8 mouse cellular contexts compared by ENCODE assay signal in the genomic region with DNA sequence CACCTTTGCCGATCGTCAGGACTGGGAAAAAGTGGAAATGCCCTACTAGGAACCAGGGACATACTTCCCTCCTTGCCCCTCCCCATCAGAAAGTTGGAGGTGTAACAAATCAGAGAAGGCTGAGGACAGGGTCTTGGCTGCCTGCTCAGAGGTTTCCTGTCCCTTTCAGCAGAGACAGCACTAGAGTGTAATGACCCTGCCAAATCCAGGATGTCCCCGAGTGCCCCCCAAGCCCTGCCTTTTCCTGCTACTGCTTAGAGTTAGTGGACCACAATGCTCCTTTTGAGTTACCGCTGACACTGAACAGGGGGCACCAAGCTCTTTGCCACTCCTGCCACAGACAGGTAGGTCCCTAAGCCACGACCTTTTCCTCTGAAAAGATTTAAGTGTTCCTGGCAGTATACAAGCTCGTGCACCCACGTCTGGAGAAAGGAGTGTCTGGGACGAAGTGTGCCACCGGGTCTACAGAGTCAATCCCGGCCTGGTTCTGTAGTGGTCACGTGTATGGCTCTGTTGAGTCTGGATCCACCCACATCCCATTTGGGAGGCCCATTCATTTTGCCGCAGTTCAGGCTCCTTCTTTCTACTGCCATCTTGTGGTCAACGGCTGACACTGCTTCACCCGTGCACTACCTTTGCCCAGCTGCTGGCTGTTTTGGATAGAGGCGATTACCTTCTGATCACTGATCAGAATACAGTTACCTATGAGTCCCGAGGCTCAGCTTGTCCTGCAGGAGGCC. TPM values are rescaled to one million over a fixed set of nuclear protein-coding genes. Genes with fewer than 3 reads are reported as not detected.
A peak's percentile ranks its signal among the peaks of the same experiment; 100 is the strongest.
DNase-seq lines count a peak whose midpoint lies in the region; ATAC-seq and TF ChIP-seq lines count a peak whose summit lies in the region.

No protein-coding gene starts in this region.

- no peaks in the 10 kb centered on the region for H3K27me3 ChIP-seq in C2C12 (ENCODE audit: control insufficient read depth, insufficient read depth, insufficient read length)
- H3K27me3 ChIP-seq in kidney, adult 2 months (replicated peaks; ENCODE audit: control insufficient read depth, insufficient read depth, low read length) = no peaks in the 10 kb centered on the region
- no peaks in the 10 kb centered on the region for H3K27me3 ChIP-seq in liver, adult 2 months (ENCODE audit: control insufficient read depth, insufficient read depth, low read length)
- no peaks in the 10 kb centered on the region for H3K27me3 ChIP-seq in midbrain, postnatal 0 days (ENCODE audit: insufficient read depth, low read length)
- no peaks in the 10 kb centered on the region for H3K27me3 ChIP-seq in stomach, embryonic 14.5 days (ENCODE audit: control insufficient read depth, insufficient read depth, low read length)

- peaks cover 35% of the 10 kb centered on the region for H3K4me1 ChIP-seq in kidney, adult 2 months (ENCODE audit: control insufficient read depth, insufficient read depth, low read length)
- peaks cover 31% of the 10 kb centered on the region for H3K4me1 ChIP-seq in liver, adult 2 months (ENCODE audit: control insufficient read depth, insufficient read depth, low read length)
- H3K4me1 ChIP-seq in midbrain, postnatal 0 days (ENCODE audit: insufficient read depth, low read length) = peaks cover 9% of the 10 kb centered on the region
- H3K4me1 ChIP-seq in stomach, embryonic 14.5 days (ENCODE audit: control insufficient read depth, insufficient read depth, low read length) = peaks cover 12% of the 10 kb centered on the region; the same call in 1 of the 2 replicates

- peak; percentile 89 for DNase-seq in embryo, embryonic 10.5 days (ENCODE audit: low spot score)
- peak; percentile 63 for DNase-seq in heart, adult 8-10 months (ENCODE audit: low spot score)
- DNase-seq in kidney, adult 2 months = peak; percentile 81
- peak; percentile 78 for DNase-seq in liver, adult 2 months (ENCODE audit: extremely low read depth, low read depth, low spot score)
- peak; percentile 84 for DNase-seq in midbrain, postnatal 0 days (ENCODE audit: low spot score)

- H3K27ac ChIP-seq in kidney, adult 2 months (ENCODE audit: insufficient read depth, low read depth, low read length) = peak overlapping the region; percentile 13; the same call in 1 of the 2 replicates
- H3K27ac ChIP-seq in liver, adult 2 months (replicated peaks; ENCODE audit: insufficient read depth, low read depth, low read length) = peak overlapping the region; percentile 10; the same call in 1 of the 2 replicates
- H3K27ac ChIP-seq in midbrain, postnatal 0 days (ENCODE audit: low read depth, low read length) = no peak overlapping the region
- H3K27ac ChIP-seq in stomach, embryonic 14.5 days (ENCODE audit: low read length) = no peak overlapping the region

- H3K4me2 ChIP-seq in midbrain, postnatal 0 days (ENCODE audit: low read depth, low read length, poor library complexity, severe bottlenecking) = peak overlapping the region; percentile 26
- no peak overlapping the region for H3K4me2 ChIP-seq in stomach, embryonic 14.5 days (replicated peaks; ENCODE audit: low read depth, low read length)

- ATAC-seq in activated CD4-positive, CD25-positive, alpha-beta regulatory T cell, adult 4 months = peak; percentile 20
- peak; percentile 38 for ATAC-seq in midbrain, postnatal 0 days (ENCODE audit: low FRiP score)
- ATAC-seq in stomach, embryonic 14.5 days (ENCODE audit: insufficient number of reproducible peaks, insufficient read depth, low FRiP score, low read depth) = peak; percentile 31; the same call in 1 of the 2 replicates

- H3K79me2 ChIP-seq in C2C12 (ENCODE audit: control insufficient read depth, insufficient read depth) = peaks cover 39% of the 10 kb centered on the region
- peaks cover 9% of the 10 kb centered on the region; the same call in 1 of the 2 replicates for H3K79me2 ChIP-seq in liver, adult 2 months (ENCODE audit: control insufficient read depth, insufficient read depth, low read length)

- H3K36me3 ChIP-seq in C2C12 (ENCODE audit: control insufficient read depth, insufficient read depth) = no peaks in the 10 kb centered on the region
- H3K36me3 ChIP-seq in kidney, adult 2 months (ENCODE audit: control insufficient read depth, insufficient read depth, low read length) = no peaks in the 10 kb centered on the region
- H3K36me3 ChIP-seq in liver, adult 2 months (ENCODE audit: control insufficient read depth, insufficient read depth, low read length) = no peaks in the 10 kb centered on the region
- peaks cover 12% of the 10 kb centered on the region for H3K36me3 ChIP-seq in midbrain, postnatal 0 days (ENCODE audit: insufficient read depth, low read length)
- peaks cover 8% of the 10 kb centered on the region for H3K36me3 ChIP-seq in stomach, embryonic 14.5 days (ENCODE audit: control insufficient read depth, insufficient read depth, low read length)

- H3K79me3 ChIP-seq in C2C12 (ENCODE audit: low read depth) = peaks cover 18% of the 10 kb centered on the region

- WGBS in kidney, adult 2 months = 13% methylated on average over 16 of the region's 16 CpGs
- 9% methylated on average over 16 of the region's 16 CpGs for WGBS in liver, adult 2 months
- WGBS in midbrain, postnatal 0 days = 20% methylated on average over 16 of the region's 16 CpGs
- 18% methylated on average over 16 of the region's 16 CpGs for WGBS in stomach, embryonic 14.5 days

- no peak overlapping the region for H3K9ac ChIP-seq in liver, adult 2 months (ENCODE audit: low read depth, low read length)
- H3K9ac ChIP-seq in midbrain, postnatal 0 days (replicated peaks; ENCODE audit: low read length, poor library complexity, severe bottlenecking) = no peak overlapping the region
- H3K9ac ChIP-seq in stomach, embryonic 14.5 days (replicated peaks; ENCODE audit: low read depth, low read length) = no peak overlapping the region

- no peak overlapping the region for H3ac ChIP-seq in C2C12 (ENCODE audit: control insufficient read depth, insufficient read length, low read depth)

- TF ChIP-seq POLR2A in kidney, adult 2 months (IDR thresholded peaks at IDR 0.05; ENCODE audit: low read depth, low read length) = no peak
- no peak for TF ChIP-seq POLR2A in liver, adult 2 months (IDR thresholded peaks at IDR 0.05; ENCODE audit: extremely low read depth, insufficient read depth, low read length)

- H3K4me3 ChIP-seq in C2C12 (ENCODE audit: insufficient read depth, poor library complexity, severe bottlenecking) = no peak overlapping the region
- no peak overlapping the region for H3K4me3 ChIP-seq in kidney, adult 2 months (ENCODE audit: insufficient read depth, low read depth, low read length)
- H3K4me3 ChIP-seq in liver, adult 2 months (ENCODE audit: insufficient read depth, low read depth, low read length) = no peak overlapping the region
- no peak overlapping the region for H3K4me3 ChIP-seq in midbrain, postnatal 0 days (ENCODE audit: low read depth, low read length)
- no peak overlapping the region for H3K4me3 ChIP-seq in stomach, embryonic 14.5 days (ENCODE audit: low read depth, low read length)

- peak; percentile 76 for TF ChIP-seq CTCF in C2C12 (IDR thresholded peaks at IDR 0.05; ENCODE audit: control insufficient read depth, insufficient read depth, insufficient read length)
- TF ChIP-seq CTCF in kidney, adult 2 months (conservative IDR thresholded peaks at IDR 0.05; ENCODE audit: insufficient read depth, insufficient read length, low read depth, low read length) = peak; percentile 97
- peak; percentile 90 for TF ChIP-seq CTCF in liver, adult 2 months (IDR thresholded peaks at IDR 0.05; ENCODE audit: low read depth, low read length)
- TF ChIP-seq CTCF in midbrain, postnatal 0 days (IDR thresholded peaks at IDR 0.05) = peak; percentile 96

- H3K9me3 ChIP-seq in midbrain, postnatal 0 days (ENCODE audit: low read length) = no peaks in the 10 kb centered on the region
- H3K9me3 ChIP-seq in stomach, embryonic 14.5 days (ENCODE audit: control insufficient read depth, low read depth, low read length) = no peaks in the 10 kb centered on the region

TF ChIP-seq in C2C12, 6 proteins besides CTCF, POLR2A, EP300 and RAD21 (continues in another document):
- TF ChIP-seq USF1 (IDR thresholded peaks at IDR 0.05; ENCODE audit: low read depth) = peak; percentile 86
- TF ChIP-seq FOSL1 (IDR thresholded peaks at IDR 0.05; ENCODE audit: insufficient read depth, low read length, poor library complexity, severe bottlenecking) = no peak
- no peak for TF ChIP-seq MAX (IDR thresholded peaks at IDR 0.05)

RNA-seq across cellular contexts. Expression of gene Tpra1, which starts 4.5 kb away (rescaled TPM):
- 29.1 TPM for polyA plus RNA-seq in C2C12 (2012; fragmentation: generic; extraction: Trizol)
- polyA plus RNA-seq in activated CD4-positive, CD25-positive, alpha-beta regulatory T cell, adult 4 months (2017; shearing (Covaris generic)) = 10 to 100 TPM; 43.6 to 57.7 TPM
- total RNA-seq in heart, adult 8-10 months (2022) = 10 to 100 TPM; 29.0 to 36.3 (median 32.2) TPM
- polyA plus RNA-seq in kidney, adult 2 months (2012; rRNA removed) = 132 and 156 TPM in 2 replicates
- total RNA-seq in liver, adult 2 months (2014; rRNA removed) = 15.8 and 18.3 TPM in 2 replicates
- 60.2 and 76.3 TPM in 2 replicates for polyA plus RNA-seq in liver, adult 2 months (2012; rRNA removed)
- total RNA-seq in midbrain, postnatal 0 days (2014; rRNA removed) = 65.7 and 69.7 TPM in 2 replicates
- polyA plus RNA-seq in midbrain, postnatal 0 days (2015; fragmentation: Nextera tagmentation; extraction: Ambion mirVana) = 52.7 and 67.5 TPM in 2 replicates
- polyA plus RNA-seq in stomach, embryonic 14.5 days (2014; fragmentation: Nextera tagmentation; extraction: Ambion mirVana) = 55.1 and 55.6 TPM in 2 replicates

RNA-seq across cellular contexts. Expression of gene Mcm2, which starts 8.0 kb away (rescaled TPM):
- 126 TPM for polyA plus RNA-seq in C2C12 (2012; fragmentation: generic; extraction: Trizol)
- polyA plus RNA-seq in activated CD4-positive, CD25-positive, alpha-beta regulatory T cell, adult 4 months (2017; shearing (Covaris generic)) = 10 to 100 TPM; 27.0 to 41.8 TPM
- total RNA-seq in heart, adult 8-10 months (2022) = 1 to 10 TPM; 4.7 to 6.7 (median 5.6) TPM
- polyA plus RNA-seq in kidney, adult 2 months (2012; rRNA removed) = 8.9 and 10.2 TPM in 2 replicates
- total RNA-seq in liver, adult 2 months (2014; rRNA removed) = 3.3 and 5.5 TPM in 2 replicates
- polyA plus RNA-seq in liver, adult 2 months (2012; rRNA removed) = 2.4 and 3.1 TPM in 2 replicates
- total RNA-seq in midbrain, postnatal 0 days (2014; rRNA removed) = 11.4 and 16.2 TPM in 2 replicates
- 7.6 and 7.7 TPM in 2 replicates for polyA plus RNA-seq in midbrain, postnatal 0 days (2015; fragmentation: Nextera tagmentation; extraction: Ambion mirVana)
- polyA plus RNA-seq in stomach, embryonic 14.5 days (2014; fragmentation: Nextera tagmentation; extraction: Ambion mirVana) = 112 and 114 TPM in 2 replicates

RNA-seq across cellular contexts. Expression of gene Podxl2, which starts 31.7 kb away (rescaled TPM):
- 2.8 TPM for polyA plus RNA-seq in C2C12 (2012; fragmentation: generic; extraction: Trizol)
- polyA plus RNA-seq in activated CD4-positive, CD25-positive, alpha-beta regulatory T cell, adult 4 months (2017; shearing (Covaris generic)) = not detected
- 10 to 100 TPM; 13.7 to 14.8 (median 14.2) TPM for total RNA-seq in heart, adult 8-10 months (2022)
- 12.5 and 15.7 TPM in 2 replicates for polyA plus RNA-seq in kidney, adult 2 months (2012; rRNA removed)
- total RNA-seq in liver, adult 2 months (2014; rRNA removed) = 0.46 and 0.60 TPM in 2 replicates
- 0.89 and 2.0 TPM in 2 replicates for polyA plus RNA-seq in liver, adult 2 months (2012; rRNA removed)
- 883 and 1,011 TPM in 2 replicates for total RNA-seq in midbrain, postnatal 0 days (2014; rRNA removed)
- polyA plus RNA-seq in midbrain, postnatal 0 days (2015; fragmentation: Nextera tagmentation; extraction: Ambion mirVana) = 727 and 776 TPM in 2 replicates
- 79.8 and 85.3 TPM in 2 replicates for polyA plus RNA-seq in stomach, embryonic 14.5 days (2014; fragmentation: Nextera tagmentation; extraction: Ambion mirVana)

Comparison
In these comparisons a context has a peak if more than half of its experiments do, and no peak if none do; other contexts are left out.
1. H3K27ac ChIP-seq: peak in kidney, adult 2 months (single experiment) and liver, adult 2 months (single experiment); none in midbrain, postnatal 0 days (single experiment) and stomach, embryonic 14.5 days (single experiment).
2. Peak in every context shown above with its lines, with median percentiles within 50 percentile points of each other: CTCF ChIP-seq, ATAC-seq and DNase-seq.